Mouse (Mus musculus): ENCODE measurements around the gene Celsr2.

Gene Celsr2

GRCm38 (mm10) chr3:108414857-108415830 is at the start of gene Celsr2:
Gene Celsr2 (minus strand): TSS chr3:108415552.
- peak; percentile 36 for DNase-seq (ENCODE audit: low read depth, low spot score)

GRCm38 (mm10) chr3:108458866-108459265 is 43.5 kb upstream of the Celsr2 start:
- peak; percentile 83 for DNase-seq (ENCODE audit: low read depth, low spot score)

GRCm38 (mm10) chr3:108458380-108458779 is 43.0 kb upstream of the Celsr2 start:
- peak; percentile 75 for DNase-seq (ENCODE audit: low read depth, low spot score)

GRCm38 (mm10) chr3:108454172-108454571 is 38.8 kb upstream of the Celsr2 start:
- no peak for DNase-seq (ENCODE audit: low read depth, low spot score)

DNA sequence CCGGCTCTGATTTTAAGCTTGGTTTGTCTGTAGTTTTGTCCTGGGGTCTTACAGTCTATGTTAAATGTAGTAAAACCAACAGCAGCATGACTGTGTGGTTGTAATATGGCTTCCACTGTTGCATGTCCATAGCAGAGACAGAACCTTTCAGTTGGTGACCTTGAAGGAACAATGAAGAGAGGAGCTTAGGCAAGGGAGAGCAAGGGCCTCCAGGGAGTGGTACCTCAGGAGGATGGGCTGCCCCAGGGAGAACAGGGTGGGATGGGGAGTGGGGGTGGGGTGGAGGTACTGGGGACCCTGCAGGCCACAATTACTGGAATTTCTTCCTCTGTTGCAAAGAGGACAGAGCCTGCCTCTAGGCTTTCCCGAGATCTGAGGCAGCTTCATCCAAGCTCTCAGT is 36.6 kb upstream of the Celsr2 start:
- DNase-seq (ENCODE audit: low read depth, low spot score) = no peak

DNA sequence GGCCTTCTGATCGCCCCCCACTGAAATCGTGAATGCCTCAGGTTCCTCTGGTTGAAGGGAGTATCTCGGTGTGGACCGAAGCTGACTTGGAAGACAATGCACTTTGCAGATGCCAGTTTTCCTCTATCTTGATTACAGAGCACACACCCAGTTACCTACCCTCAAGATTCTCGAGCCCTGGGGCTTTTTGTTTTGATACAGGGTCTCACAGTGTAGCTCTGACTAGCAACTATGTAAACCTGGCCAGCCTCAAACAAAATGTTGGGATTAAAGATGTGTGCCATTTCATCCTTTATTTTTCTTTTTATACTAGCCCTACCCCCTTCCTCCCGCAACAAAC is 30.0 kb upstream of the Celsr2 start:
- no peak for DNase-seq (ENCODE audit: low read depth, low spot score)

DNA sequence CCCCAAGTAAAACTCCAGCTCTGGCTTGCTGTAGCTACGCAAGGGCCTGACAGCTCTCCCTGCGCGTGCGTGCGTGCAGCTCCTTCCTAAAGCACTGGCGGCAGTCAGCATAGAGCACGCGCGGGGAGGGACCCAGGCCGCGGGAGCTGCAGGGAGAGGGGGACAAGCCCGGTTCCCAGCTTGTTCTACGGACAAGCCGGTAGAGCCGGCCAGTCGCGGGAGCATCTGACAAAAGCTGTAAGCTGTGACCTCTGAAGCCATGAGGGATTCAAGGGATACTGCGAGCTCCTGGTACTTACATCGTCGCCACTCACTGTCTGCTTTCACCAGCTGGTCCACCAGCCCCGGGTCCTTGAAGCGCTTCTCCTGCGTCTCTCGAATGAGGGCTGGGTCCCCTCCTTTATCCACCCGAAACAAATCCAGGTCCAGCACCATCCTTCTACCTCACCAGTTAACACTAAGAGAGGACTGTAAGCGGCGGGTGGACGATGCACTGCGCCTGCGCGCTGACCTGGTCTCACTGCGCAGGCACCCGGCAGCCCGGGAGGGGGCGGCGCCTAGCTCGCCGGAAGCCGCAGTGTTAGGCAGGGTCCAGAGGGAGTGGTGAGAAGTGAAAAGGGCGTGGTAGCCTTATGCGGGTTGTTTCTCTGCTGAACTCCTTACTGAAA is 29.5 kb upstream of the Celsr2 start, which contains the start of gene Sars:
Gene Sars, minus strand, starts transcription at position 512 of the 668 bp plus-strand sequence.
- peak; percentile 92 for DNase-seq (ENCODE audit: low read depth, low spot score)

GRCm38 (mm10) chr3:108444029-108444428 is 28.7 kb upstream of the Celsr2 start:
- peak; percentile 78 for DNase-seq (ENCODE audit: low read depth, low spot score)

- DNase-seq (ENCODE audit: low read depth, low spot score) = no peak
Observed at GRCm38 (mm10) chr3:108436380-108436714, 21.0 kb upstream of the Celsr2 start.

GRCm38 (mm10) chr3:108435701-108436379 is 20.5 kb upstream of the Celsr2 start:
- DNase-seq (ENCODE audit: low read depth, low spot score) = no peak

DNA sequence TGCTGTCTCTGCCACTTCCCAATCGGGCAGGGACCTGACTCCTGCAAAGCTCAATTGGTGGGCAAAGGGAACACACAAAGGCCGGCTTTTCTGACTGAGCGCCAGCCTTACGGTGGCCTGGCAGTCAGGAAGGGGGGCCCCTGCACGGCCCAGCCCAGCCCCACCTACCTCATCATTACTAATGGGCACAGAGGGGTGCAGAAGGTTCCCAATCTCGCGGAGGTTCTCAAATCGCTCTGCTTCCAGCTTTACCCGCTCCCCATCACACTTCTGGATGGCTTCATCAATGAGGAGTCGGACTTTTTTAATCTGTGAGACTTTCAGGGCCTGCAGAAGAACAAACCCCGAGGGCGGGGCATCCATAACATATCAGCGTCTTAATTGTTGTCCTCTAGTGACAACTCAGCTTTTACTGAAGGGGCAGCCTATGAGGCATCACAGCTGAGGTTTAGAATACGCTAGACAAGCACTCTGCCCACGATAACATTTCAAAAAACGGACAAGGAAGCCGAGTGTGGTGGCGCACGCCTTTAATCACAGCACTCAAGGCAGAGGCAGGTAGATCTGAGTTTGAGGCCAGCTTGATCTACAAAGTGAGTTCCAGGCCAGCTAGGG is 18.6 kb upstream of the Celsr2 start:
- no peak for DNase-seq (ENCODE audit: low read depth, low spot score)

DNA sequence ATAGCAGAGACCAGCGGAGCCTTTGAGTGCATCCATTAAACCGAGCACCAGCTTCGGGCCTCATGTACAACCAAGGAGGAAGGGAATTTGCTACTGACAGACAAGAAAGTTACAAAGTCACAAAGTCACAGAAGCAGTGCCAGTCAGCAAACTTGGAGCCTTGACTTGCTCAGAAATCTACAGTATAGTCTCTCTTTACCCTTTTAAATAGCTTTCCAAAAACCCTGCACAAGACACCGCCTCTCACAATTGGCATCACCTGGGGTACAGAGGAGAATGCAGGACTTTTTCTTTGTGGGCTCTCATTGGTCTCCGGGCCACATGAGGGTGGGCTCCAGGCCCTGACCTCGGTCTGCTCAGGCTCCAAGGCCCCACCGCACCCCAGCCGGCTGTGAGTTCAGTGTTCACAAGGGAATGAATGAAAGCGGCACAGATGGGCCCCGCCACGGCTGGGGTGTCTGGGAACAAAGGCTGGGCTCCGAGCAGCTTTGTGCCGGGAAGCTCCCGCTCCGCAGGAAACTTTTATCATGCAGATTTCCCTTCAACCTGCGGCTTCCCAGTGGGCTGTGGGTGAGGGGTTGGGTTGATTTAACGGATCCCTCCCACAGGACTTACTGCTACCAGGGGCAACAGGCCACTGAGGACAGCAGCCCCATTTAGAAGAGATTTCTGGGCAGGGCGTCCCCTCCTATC is 18.0 kb upstream of the Celsr2 start:
- no peak for DNase-seq (ENCODE audit: low read depth, low spot score)

DNA sequence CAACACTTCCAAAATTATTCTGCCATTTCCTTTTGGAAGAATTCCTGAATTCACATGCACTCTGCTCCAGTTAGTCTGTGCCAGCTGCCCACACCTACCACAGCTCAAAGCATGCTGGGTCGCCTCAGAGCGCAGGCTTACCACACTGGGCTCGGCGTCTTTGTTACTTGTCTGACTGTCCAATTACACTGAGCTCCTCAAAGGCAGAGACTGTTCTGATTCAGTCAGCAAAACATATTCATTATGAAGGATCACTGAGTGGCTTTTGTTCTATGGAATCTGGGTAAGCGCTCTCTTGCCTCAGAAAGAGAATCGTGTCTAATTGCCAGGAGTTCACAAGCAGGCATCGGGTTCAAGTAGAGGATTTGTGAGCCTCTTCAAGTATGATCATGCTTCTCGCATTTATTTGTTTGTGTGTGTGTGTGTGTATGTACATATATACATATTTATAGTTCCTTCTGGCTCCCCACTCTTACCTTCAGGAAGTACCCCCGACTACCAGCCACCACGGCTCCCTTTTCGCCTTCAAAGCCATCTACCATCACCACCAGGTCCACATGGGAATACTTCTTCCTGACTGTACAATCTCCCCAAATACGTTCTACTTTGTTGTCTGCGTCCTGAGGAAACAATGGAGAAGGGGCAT is 17.3 kb upstream of the Celsr2 start:
- no peak for DNase-seq (ENCODE audit: low read depth, low spot score)

DNA sequence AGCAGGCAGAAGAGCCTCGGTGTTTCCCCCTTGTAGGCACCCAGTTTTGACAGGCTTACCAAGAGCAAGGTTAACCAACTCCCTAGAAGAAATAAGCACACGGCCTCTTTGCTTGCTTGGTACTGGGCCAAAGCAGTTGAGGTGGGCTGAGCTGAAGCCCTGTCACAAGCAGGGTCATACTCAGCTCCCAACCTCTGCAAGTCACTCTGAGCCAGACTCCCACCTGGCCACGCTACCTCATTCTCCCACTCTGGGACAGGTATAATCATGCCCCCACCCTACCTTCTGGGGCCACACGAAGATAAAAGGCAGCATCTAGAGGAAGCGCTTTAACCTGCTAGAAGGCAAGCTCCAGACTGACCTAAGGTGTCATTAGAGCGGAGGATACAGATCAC is 10.3 kb upstream of the Celsr2 start:
- DNase-seq (ENCODE audit: low read depth, low spot score) = no peak

GRCm38 (mm10) chr3:108424944-108425623 is 9.7 kb upstream of the Celsr2 start:
- DNase-seq (ENCODE audit: low read depth, low spot score) = no peak

DNA sequence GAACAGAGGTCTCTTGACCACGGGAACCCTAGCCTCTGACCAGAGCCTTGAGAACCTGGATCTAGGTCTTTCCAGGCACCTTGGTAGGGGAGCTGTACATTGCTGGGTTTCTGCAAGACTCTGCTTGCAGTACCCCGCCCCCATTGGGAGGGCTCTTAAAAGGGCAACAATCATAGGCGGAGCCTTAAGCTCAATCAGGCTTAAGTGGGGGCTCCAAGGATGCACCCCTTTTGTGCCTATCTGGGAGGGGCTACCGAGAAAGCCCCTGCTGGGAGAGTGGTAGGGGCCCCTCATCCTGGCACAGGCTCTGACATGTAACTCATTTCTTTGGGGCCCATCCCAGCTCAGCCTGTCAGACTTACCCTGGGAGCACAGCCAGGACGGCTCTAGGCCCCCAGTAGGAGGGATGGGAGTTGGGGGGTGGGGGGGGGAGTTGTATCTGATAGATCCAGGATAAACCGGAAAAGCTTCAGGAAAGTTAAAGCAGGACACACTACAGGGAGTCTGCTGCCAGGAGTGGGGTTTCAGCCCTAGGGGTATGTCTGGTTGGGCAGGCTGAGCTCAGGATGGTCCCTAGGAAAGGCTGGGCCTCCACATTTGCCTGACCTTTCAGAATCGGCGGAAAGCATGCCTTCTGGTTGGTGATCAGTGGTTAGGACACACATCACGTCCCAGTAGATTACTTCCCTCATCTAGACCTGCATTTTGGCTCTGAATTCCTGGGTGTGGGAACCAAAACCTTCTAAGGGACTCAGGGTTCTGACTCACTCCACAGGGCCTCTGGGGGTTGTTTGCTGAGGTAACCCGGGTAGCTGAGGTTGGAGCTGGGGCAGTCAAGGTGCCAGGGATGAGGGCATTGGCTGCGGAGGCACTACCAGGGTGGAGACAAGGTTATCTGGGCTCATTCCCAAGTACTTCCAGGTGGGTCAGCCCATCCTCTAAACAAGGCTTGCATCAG is 8.8 kb upstream of the Celsr2 start:
- peak; percentile 49 for DNase-seq (ENCODE audit: low read depth, low spot score)

DNA sequence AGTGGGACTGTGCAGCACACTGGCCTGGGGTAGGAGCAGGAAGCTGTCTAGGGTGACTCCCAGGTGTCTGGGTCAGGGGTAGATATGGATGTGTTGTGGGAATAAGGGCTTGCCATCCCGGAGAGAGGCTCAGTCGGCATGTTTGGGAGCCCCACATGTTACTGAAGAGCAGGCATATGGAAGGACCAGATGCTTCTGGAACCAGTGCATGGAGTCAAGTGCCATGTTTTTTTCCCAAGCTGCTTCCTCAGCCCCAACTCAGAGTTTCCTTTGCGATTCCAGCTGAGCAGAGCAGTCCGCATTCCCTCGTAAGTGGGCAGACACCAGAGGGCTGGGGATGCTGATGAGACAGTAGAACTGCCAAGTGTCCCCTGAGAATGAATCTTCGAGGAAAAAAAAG is 7.7 kb upstream of the Celsr2 start:
- DNase-seq (ENCODE audit: low read depth, low spot score) = no peak

- DNase-seq (ENCODE audit: low read depth, low spot score) = peak; percentile 86
Observed at GRCm38 (mm10) chr3:108415831-108416223, 475 bp upstream of the Celsr2 start.
